Mouse (Mus musculus) brain, embryonic 14.5 days (tissue): Measurements from ENCODE around the gene Srp68.

Experiments used
- CTCF ChIP-seq: fragments of 200-500 bp; IDR thresholded peaks from 2 replicates; pipeline ENCODE4 v1.5.1; 2012; ENCODE audit warnings: inconsistent platforms, mild to moderate bottlenecking, moderate library complexity, borderline replicate concordance; ENCODE audit not compliant: insufficient read depth, insufficient read length; ENCODE audit errors: extremely low read depth
- POLR2A ChIP-seq: fragments of 200-500 bp; IDR thresholded peaks from 2 replicates; pipeline ENCODE4 v1.6.1; 2012; ENCODE audit warnings: mild to moderate bottlenecking, inconsistent platforms, borderline replicate concordance; ENCODE audit not compliant: poor library complexity, insufficient read depth, insufficient read length, severe bottlenecking; ENCODE audit errors: extremely low read depth

DNA sequence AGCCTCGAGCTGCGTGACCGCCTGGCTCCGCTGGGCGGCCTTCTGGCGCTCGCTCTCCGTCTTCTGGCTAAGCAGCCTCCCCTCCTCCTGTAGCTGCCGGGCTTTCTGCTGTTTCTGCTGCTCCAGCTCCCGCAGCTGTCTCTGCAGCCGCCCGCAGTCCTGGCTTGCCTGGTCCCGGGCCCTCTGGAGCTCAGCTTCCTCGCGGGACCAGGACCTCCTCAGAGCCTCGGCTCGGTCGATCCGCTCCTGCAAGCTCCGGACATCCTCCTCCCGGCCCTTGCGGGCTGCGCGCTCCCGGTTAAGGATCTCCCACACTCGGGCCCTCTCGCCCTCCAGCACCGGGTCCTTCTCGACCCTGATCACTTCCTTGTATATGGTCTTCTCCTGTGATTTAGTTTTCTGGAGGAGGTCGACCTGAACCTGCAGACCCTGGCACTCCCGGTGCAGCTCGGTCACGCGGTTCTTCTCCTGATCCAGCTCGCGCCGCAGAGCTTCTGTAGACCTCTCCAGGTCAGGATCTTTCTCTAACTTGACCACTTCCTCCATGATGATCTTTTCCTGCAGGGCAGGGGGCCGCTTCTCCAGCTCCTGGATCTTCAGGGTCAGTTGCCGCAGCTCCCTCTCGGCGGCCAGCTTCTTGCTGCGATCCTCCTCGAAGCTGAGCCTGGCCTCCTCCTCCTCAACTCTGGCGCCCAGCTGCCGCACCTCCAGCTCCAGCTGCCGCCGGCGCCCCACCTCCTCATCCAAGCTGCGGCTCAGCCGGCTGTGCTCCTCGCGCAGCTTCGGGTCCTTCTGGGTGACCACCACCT is 51.9 kb downstream of the Srp68 start:
- 0 out of 2 replicates have a peak, but pooled peaks have one; percentile 4 for TF ChIP-seq CTCF
- TF ChIP-seq POLR2A: no peak
